Mouse (Mus musculus) kidney, postnatal 4 days (tissue): ENCODE results near the gene Exoc4.

Source experiments
- DNase-seq, 2 experiments: peaks; one replicate each; pipeline ENCODE4 v3.0.0; 2021; ENCODE audit warnings: mixed read lengths in 2 of 2

Gene Exoc4

DNA sequence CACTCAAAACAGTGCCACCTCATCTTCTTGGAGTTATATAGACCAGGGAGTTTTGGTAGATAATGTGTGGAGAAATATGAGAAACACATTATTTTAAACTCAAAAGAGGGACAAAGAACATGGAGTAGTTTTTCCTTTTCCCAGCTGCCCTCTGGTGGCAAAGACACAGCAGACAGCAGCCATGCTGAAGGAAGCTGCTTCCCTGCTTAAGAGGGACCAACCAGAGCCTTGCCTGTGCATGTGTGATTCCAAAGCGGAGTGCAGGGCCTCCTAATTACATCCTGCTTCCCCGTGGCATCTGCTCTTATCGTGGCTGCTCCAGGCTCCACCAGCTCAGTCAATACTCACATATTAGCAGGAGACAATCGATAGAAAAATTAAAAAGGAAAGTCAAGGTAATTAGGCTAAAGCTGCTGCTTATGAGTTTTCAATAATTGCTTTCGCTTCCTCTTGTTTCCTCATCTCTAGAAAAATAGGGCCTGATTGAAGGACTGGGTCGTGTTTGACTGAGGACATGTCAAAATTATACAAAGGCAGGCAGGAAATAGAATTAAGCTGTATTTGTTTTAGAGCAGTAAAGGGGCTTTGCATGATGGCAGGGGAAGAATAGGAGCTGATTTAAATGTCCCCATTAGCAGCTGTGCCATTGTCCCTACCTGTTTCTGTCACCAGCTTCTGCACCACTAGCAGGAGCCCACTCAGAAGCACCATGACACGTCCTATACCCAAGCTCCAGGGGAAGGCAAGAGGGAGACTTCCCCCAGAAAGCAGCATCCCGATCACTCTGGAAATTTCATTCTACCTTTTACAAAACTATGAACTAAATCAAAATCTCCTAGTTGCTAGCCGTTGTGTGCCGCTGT is 433.1 kb downstream of the Exoc4 start:
- DNase-seq: peak; percentile 64 to 67

DNA sequence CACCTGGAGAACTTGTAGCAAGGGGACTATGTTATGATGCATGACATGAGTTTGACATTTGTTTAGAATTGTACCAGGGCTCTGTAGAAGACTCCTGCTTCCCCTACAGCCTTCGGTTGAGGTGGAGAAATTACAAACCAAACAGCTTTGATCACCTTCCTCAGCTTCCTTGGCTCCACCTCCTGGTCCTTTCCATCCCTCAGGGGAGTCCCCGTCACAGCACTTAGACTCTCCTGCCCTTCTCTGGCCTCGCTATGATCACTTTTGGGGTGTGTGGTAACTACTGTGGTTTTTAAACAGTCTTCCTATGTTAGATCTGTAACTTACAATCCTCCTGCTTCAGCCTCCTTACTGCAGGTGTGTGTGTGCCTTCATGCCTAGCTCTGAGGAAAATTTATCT is 434.6 kb downstream of the Exoc4 start:
- DNase-seq: no peak

DNA sequence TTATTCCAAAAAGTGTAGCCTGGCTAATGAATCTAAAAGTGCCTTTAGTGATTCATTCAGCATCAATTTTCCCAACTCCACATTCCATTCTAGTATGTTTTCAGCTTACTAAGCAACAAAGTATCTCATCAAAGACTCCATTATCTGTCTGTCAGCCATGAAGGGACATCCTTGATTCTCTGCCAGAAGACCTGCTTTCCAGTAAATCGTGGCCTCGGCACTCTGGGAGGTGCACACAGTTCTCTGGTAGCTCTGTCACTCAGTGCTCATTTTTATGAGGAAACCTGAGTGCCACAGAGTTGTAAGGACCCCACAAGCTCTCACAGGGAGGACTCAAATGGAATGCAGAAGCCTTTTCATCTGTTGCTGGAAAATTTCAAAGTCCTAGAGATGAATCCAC is 436.4 kb downstream of the Exoc4 start:
- no peak for DNase-seq

DNA sequence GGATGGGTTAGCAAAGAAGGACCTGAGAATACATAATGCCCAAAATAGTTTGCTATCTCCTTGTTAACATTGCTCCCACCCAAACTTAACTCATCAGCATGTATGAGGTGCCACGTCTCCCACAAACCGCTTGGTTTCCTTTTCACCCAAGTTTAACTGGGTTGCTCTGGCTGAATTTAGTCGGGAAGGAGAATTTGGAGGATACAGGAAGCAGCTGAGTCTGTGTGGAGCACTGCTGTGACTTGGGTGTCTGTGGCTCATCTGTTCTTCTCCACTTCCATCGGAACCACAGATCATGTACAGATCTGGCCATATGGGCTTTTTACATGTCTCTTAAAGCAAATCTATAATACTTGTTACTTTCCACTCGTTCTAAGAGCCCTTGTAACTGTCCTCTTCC is 441.7 kb downstream of the Exoc4 start:
- no peak for DNase-seq

DNA sequence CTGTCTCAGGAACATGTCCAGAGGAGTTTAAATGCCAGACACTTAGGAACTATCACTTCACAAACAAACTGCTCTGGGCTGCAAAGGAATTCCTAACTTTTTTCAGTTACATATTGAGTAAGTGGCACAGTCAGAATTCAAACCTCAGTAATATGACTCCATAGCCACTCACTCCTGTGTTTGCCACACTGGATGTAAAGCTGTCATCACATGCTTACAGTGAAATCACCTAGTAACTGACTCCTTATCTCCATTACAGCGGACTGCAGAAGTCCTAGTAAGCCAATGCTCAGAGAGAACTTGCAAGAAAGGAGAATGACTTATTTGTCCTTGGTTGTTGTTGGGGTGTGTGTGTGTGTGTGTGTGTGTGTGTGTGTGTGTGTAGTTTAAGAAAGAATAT is 448.1 kb downstream of the Exoc4 start:
- no peak for DNase-seq

- no peak for DNase-seq
These were observed 460.0 kb downstream of the Exoc4 start for GRCm38 (mm10) chr6:33708907-33709306.

- no peak for DNase-seq
These were observed 460.5 kb downstream of the Exoc4 start for GRCm38 (mm10) chr6:33709340-33709739.

GRCm38 (mm10) chr6:33711742-33712141 is 462.9 kb downstream of the Exoc4 start:
- DNase-seq: no peak

DNA sequence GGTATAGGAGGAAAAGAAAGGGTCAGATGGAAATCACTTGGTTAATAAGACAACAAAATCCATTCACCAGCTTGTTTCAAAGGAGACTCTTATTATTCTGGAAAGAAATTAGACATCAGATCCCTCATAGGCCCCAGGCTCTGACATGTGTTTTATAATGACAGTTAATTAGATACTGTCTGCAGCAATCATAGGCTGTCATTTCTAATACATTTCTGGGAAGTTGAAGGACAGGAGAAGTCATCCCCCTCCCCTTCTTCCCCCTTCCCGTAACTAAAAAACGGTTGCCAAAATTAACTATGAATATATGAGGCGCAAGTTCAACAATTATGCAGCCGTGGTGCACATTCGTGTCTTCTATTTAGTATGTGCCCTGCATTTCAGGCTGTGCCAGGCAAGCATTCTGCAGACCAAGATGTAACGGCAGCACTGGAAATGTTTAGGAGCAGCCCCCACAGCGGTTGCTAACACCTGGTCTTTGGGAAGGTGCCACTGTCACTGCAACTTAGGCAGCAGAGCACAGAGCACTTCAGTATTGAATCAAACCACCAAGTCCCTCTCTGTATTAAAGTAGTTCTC is 463.7 kb downstream of the Exoc4 start:
- no peak for DNase-seq

DNA sequence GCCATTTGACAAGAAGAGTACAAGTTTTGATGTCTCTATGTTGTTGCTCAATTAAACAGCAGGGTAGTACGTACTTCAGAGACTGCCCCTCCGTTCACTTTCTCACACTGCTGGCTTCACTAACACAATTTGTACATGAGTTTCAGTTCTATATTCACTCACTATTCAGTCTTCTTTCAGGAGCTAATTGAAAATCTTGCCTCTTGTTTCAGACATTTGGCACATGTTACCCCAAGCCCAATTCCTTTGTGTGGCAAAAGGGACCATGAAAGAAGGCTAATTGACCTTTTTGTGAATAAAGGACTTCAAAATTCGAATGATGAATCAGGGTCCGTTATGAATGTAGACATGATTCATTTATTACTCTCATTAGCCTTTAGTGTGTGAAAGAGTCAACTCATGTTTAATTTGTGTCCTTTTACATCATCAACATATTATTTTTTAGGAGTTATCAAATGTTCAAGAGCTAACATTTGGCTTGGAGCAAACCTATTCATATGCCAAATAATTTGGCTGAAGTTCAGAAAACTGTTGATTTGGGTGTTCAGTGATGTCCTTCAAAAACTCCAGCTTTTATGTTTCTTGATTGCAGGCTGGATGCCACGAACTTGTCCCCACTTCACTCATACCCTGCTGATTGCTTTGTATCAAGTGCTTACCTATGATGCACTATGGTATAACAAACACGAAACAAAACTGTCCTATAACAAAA is 467.5 kb downstream of the Exoc4 start:
- no peak for DNase-seq

- DNase-seq: no peak
These were observed 472.3 kb downstream of the Exoc4 start for GRCm38 (mm10) chr6:33721166-33721565.

DNA sequence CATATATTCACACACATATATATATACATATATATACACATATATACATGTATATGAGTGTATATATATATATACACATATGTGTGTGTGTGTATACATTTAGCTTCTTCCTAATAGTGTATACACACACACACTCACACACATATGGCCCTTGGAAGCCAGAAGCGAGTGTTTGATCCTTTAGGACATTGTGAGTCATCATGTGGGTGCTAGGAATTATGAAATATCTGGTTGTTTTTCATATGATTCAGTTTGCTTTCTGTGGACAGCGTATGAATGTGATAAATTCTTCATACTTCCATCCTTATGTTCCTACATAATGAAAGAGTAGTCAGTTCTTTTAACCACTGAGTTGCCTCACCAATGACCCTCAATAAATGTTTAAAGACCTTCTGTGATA is 473.9 kb downstream of the Exoc4 start:
- DNase-seq: no peak

DNA sequence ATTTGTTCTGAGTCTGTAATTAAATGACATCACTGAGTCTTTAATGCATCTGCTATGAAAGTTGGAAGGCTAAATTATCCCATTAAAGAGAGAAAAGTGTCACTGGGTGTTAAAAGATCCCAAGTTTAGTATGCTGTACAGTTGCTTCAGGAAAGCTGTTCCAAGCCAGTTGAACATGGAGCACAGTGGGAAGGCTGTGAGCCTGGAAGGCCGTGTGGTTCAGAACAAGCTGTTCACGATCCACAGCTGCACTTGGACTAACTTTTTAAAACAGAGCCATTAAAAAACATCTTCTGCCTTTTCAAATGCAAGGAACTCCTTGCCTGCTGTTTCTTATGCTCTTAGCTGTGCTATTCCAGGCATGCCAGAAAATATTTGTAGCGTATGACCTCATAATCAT is 475.7 kb downstream of the Exoc4 start:
- DNase-seq: no peak

DNA sequence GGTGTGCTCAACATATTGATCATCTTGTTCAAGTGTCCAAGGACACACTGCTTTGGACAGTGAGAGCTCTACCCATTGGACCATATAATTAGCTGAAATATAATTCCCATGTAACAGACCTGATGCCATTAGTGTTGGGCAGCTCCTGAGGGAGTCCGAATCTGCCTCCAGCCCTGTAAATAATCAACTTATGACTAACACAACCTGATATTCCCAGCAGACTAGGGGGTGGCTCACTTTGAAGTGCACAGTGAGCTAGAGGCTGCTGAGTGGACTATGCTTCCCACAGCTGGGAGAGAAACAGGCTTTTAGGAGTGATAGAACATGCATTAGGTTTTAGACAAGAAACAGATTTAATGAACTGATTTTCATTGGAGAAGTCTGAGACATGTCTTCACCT is 478.4 kb downstream of the Exoc4 start:
- DNase-seq: peak in 1 of 2 experiments; percentile 29

DNA sequence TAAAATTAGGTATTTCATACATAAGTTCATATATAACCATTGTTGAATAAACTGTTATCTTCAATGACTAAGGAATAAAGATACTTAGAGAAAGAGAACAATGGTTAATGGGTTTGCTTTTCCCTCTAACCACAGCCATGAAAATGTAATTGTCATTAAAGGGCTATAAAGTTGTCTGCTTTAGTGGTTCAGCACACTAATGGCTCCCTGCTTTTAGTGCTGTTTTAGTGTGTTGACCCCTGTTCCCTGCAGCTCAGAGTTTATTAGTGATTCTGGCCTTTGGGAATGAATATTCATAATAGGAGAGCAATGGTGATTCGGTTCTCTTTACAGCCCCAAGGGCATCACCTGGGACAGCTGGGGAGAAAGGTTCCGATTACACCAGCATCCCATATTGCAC is 483.3 kb downstream of the Exoc4 start:
- no peak for DNase-seq

- no peak for DNase-seq
These were observed 484.7 kb downstream of the Exoc4 start for GRCm38 (mm10) chr6:33733602-33734001.

GRCm38 (mm10) chr6:33734032-33734431 is 485.1 kb downstream of the Exoc4 start:
- DNase-seq: no peak

DNA sequence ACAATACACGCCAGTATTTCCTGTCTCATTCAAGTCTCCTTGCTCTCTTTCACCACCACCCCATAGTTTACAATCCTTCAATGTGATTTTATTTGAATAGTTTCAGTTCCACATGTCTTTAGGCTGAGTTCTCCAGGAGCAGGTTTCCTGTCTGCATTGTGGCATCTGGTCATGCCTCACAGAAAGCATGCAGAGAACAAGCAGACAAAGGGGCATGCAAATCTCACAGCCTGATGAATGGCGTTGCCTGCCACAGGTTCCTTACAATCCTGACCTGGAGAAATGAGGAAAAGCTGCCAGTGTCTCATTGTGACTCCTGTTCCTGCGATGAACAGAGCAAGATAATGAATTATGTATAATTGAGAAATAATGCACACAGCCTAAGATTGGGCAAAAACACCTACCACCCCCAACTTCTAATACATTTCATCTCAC is 490.0 kb downstream of the Exoc4 start:
- DNase-seq: no peak

- no peak for DNase-seq
These were observed 490.4 kb downstream of the Exoc4 start for GRCm38 (mm10) chr6:33739304-33739703.

GRCm38 (mm10) chr6:33755976-33756375 is 507.1 kb downstream of the Exoc4 start:
- no peak for DNase-seq

DNA sequence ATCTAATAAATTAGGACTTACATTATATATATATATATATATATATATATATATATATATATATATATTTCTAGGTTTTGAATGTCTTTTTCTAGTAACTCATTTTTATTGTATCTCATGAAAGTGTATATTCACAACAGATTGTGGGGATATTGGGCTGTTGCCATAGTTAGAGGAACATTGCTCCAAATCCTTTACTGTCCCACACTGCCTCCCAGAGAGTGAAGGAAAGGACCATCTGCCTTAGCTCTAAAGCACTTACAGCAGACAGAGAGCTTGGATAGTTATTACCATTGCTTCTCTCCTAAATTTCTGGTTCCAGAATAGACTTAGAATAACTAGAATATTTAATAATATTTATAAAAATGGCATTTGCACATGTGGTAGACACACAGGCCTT is 512.7 kb downstream of the Exoc4 start:
- no peak for DNase-seq

DNA sequence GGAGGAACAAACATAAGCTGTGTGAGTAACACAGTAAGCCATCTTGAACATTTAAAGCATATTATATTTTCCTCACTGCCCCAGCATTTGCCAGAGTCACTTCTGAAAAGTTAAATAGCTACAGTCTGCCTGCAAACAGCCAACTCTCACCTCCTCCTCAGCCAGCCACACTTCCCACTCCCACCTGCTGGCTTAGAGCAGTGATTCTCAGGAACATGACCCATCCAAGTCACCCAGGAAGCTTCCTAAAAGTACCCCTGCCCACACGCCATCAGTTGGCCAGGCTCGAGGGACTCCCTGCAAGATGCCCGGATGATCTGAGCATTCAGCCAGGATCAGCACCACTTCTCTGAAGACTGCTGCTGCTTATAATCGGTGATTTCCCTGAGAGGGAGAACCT is 514.4 kb downstream of the Exoc4 start:
- no peak for DNase-seq

DNA sequence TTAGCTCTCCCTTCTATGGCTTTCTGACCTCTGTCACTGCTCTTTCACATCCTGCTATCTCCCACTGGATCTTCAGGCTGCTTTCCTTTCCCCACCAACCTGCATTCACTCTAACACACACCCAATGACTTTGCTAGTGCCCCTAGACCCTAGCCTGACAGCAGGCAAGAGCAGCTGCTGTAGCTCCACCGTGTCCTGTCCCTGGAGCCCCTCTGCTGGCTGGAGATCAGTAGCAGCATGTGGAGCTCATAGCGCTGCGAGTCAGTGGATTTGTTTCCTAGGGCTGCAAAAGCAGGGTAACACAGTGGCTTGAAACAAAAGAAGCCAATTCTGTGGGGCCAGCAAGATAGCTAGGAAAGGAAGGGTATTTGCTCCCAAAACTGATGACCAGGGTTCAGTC is 515.1 kb downstream of the Exoc4 start:
- peak; percentile 63 to 67 for DNase-seq

DNA sequence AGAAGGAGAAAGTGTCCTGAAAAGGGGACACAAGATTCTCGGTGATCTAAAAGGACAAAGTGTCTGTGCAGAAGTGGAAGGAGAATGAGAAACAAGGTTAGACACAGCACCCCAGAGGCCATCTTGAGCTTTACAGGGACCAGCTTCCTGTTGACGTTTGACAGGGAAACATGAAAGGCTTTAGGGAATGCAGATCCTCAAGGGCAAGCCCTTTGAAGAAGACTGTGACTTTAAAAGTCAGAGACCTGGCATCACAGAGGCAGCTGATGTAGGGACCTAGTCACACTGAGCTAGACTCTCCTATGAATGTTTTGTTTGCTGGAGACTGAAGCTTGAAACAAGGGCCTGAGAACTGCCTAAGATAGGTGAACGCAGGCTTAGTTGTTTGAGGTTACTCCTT is 520.4 kb downstream of the Exoc4 start:
- DNase-seq: no peak
